Mouse (Mus musculus) telencephalon, adult 2 months (tissue): ENCODE measurements around the gene Spaca5.

Experiments
- DNase-seq: peaks from one replicate; pipeline ENCODE4 v3.0.0-alpha.2; 2011; ENCODE audit warnings: low read depth, low spot score

Spaca5 gene

DNA sequence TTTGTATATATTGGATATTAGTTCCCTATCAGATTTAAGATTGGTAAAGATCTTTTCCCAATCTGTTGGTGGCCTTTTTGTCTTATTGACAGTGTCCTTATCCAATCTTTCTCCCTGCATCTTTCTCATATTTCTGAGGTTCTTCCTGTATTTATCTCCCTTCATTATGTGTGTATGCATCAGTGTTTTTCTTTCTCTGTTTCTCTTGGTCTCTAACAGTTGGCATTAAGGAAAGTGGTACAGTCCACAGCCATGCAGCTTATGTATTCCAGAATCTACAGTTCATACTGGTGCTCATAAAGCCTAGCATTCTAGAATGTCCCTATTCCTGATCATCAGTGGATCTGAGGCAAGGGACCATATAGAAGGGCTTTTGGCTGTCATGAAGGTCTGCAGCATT lies at the start of gene Spaca5:
TSS of gene Spaca5 (plus strand) at position 301 of the 400 bp plus-strand sequence.
- DNase-seq: no peak

DNA sequence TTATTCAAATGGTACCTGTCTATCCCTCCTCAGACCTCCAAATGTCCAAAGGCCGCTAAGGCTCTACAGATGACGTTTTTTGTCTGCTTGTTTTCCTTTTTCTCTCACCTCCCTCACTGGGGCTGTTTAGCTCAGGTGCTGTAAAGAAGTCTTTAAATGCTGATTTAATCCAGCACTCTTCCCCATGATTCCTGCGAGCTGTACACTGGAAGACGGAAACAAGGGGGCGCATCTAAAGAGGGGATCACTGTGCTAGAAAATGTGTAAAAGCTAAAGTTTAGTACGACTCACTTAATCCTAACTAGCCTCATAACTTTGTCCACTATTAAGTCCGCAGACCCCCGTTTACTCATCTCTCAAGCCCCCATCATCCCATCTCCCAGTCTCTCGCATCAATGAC lies 6.7 kb upstream of the Spaca5 start:
- DNase-seq: no peak

DNA sequence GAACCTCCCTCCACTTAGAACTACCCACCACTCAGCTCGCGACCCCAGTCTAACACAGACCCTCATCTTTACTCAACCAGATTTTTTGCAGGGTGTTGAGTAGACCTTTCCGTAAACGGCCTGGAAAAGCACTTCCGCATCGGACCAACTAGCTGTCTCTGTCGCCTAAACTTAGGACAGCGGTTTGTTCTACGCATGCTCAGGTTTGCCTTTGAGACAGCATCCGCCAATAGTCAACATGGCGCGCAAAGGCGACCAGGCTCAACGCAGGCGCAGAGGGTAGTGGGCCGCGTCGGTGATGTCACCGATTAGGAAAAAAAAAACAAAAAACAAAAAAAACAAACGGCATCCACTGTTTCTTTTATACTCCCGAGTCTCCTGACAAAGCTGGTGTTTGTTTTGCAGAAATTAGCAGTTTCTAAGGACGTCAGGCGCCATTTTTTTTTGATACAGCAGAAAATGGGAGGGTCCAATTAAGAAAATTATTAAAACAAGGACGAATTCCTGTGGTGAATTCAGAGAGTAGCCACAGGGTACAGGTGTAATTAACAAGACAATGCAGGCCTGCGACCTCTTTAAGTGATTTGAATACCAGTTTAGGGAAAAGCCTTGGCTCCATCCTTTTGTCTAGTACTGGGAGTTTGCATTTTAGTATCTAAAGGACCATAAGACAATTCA lies 6.2 kb upstream of the Spaca5 start, which contains the start of gene Zfp182:
TSS of gene Zfp182 (minus strand) at position 451 of the 678 bp plus-strand sequence.
- peak; percentile 78 for DNase-seq

DNA sequence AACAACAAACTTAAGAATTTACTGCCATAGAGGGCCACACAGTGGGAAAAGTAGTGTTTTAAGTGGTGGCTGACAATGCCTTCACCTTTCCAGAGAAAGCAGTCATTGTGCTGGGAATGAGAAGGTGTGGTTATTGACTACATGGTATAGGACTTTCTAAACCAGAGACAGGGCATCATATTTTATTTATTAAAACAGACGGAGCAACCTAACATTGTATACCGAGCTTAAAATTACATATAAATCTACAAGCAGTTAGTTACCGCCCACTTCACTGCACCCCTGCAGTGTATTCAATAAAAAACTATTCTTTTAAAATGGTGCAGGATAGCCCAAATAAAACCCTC lies 5.7 kb upstream of the Spaca5 start:
- DNase-seq: no peak

DNA sequence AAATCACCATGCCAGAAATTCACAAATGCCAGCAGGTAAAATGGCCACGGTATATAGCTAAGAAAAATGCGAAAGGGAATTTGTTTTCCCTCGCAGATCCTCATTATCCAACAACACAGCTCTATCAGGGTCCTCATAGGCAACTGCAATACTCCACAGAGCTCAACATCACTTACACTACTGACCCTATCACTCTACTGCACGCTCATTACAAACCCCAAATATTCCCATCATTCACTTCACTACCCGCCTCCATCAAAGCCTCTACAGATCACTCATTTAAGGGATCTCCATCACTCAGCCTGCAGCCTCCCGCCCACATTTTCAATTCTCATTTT lies 20.4 kb downstream of the Spaca5 start:
- DNase-seq: no peak

DNA sequence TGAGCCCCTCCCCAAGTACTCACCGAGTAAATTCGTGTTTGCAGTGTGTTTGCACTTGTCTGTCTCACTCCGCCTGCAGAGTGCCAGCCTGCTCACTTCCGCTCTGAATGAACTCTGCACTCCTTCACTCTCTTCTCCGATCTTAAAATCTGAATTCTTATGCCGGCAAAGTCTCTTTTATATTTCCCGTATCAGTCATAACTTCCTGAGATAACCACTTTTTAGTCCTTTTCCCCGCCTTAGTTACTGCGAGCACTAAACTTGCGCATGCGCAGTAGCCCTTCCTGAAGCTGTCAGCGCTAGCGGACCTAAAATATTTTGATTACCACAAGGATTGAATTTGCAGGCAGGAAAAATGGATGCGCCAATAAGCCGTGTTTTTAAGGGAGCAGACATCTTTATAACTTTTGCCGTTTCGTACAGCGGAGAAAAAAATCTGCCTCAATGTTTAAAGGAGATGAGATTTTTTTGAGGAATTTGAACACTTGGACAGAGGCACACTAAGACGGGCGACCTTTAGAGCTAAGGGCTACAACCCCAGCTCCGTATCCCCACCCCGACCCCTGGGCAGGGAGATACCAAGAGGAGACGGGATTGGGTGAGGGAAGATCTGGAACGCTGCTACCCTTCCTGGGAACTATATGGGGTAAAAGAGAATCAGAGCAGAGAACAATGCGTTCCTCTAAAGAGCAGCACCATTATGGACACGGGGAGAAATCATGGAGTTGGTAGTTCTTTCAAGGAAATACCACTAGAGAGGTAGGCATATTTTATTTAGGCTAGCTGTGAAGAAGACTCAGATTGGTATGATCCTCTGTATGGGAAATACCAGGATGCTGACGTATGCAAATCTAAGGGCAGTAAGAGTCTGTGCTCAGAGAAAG lies 21.0 kb downstream of the Spaca5 start, which contains the start of gene Zfp300:
TSS of gene Zfp300 (minus strand) at position 545 of the 884 bp plus-strand sequence.
- peak; percentile 79 for DNase-seq

DNA sequence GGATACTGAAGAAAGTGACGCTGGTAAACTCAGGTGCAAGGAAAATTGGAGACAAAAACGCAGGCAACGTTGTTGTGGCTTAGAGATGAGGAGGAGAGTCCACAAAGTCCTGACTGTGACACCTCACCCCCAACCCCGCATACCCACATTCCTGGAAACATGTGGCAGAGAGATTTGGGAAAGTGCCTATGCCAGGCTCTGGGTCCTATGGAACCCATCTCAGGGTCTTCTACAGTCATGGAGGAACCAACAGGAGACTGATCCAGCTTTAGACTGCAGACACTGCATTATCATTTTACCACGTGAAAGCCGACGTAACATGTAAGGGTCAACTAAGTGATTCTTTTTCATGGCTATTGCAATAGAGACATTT lies 21.6 kb downstream of the Spaca5 start:
- no peak for DNase-seq

DNA sequence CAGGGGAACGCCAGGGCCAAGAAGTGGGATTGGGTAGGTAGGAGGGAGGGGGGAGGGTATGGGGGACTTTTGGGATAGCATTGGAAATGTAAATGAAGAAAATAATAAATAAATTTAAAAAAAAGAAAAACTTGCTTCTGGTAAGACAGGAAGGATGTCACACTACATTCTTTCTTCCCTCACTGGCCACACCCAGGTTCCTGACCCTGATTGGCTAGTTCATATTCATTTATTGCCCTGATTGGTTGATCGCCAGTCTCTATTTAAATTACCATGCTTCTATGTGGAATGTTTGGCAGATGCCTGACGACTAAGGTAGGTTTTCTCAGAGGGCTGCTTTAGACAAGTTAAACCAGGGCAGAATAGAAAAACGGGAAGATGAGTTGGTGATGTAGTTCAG lies 47.3 kb downstream of the Spaca5 start, which contains the start of gene Ssxa1:
TSS of gene Ssxa1 (plus strand) at position 301 of the 400 bp plus-strand sequence.
- no peak for DNase-seq
